Mouse (Mus musculus): ENCODE data around the gene Senp3.
"Not testable (repeated sequence)": the region's sequence is repeated elsewhere in the genome, so short reads cannot be mapped to it uniquely, and the experiment has no call there.

Senp3 gene

DNA sequence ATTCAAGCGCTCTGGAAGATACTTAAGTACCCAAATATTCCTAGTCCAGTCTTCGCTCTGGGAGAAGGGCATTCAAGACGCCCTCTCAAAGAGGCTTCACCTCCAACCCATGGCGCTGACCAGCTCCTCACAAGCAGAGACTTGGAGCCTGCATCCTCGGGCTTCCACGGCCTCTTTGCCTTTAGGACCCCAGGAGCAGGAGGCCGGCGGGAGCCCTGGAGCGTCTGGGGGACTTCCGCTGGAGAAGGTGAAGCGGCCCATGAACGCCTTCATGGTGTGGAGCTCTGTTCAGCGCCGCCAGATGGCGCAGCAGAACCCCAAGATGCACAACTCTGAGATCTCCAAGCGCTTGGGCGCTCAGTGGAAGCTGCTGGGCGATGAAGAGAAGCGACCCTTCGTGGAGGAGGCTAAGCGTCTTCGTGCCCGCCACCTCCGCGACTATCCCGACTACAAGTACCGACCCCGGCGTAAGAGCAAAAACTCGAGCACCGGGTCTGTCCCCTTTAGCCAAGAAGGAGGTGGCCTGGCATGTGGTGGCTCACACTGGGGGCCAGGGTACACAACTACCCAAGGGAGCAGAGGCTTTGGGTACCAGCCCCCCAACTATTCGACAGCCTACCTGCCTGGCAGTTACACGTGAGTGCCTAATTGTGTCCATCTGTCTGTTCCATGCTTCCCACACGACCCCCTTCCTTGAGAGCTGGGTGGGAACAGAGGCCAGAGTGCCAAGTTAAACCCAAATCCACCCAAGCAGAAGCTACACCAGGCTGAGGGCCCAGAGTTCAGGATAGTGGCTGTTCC lies 26.4 kb downstream of the Senp3 start, which contains the start of gene Sox15:
Sox15 (plus strand) TSS at position 51 of the 801 bp plus-strand sequence.
- DNase-seq (ENCODE audit: low read depth, low spot score), result no peak

DNA sequence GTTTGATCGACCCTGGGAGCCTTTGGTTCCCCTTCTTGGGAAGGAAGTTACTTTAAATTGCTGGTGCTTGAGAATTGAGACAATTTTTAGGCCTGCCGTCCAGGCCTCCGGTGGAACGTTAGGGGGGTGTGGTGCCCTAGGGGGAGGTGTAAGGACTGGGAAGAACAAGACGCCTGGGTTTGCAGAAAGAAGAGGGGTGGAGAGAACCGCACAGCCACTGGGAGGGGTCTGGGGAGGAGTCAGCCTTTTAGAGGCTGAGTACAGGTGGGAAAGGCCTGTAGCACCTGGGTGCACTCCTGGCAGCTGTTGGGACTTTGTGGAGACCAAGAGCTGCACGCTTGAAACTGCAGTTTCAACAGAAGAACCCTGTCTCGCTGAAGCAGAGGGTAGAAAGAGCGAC lies 27.1 kb downstream of the Senp3 start:
- DNase-seq (ENCODE audit: low read depth, low spot score), result no peak

DNA sequence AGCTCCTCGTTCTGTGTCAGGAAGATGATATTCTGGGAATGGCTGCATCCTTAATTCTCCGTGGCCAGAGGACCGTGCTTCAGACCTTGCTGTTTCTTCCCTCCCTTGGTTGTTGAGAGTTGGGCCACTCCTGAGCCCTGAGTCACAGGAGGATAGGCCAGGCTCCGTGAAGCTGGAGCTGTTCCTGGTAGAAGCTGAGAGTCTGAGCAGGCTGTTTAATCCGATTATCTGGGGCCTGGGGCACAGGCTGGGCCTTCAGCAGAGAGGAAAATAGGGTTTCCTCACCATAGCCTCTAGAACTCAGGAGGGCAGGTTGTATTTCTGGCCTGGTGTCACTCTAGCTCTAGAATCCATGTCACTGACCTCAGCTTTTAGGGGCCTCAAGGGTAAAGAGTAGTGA lies 28.5 kb downstream of the Senp3 start:
- DNase-seq (ENCODE audit: low read depth, low spot score), result no peak

DNA sequence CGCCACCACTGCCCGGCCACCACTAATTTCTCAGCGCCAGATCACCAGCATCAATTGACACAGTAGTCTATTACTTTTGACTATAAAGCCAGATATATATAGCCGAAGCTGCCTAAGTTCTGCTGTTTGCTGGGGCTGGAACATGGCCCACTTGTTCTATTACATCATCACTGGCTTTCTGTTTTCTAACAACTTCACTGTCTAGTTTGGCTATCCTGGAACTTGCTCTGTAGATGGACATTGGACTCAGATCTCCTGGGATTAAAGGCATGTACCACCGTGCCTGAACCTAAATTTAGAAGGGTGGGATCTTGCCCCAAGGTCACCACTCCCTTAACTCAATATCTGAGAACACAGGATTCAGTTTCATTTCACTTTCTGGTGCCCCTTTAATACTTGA lies 36.0 kb downstream of the Senp3 start:
- no peak for DNase-seq (ENCODE audit: low read depth, low spot score)

DNA sequence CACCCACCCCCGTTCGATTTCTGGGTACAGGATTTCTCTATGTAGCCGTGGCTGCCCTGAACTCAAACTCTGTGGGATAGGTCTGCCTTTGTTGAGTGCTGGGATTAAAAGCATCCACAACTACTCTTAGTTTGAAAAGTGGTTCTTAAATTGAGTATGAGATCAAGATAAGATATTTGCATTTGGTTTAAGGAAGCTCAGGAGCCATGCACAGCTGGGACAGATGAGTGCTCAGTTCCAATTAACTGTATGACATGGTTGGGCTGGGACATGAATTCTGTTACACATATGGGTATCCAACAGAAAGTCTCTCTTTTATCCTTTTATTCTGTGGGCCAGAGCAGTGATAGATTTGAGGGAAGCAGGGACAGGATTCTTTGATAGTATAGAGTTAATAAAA lies 46.4 kb downstream of the Senp3 start:
- DNase-seq (ENCODE audit: low read depth, low spot score), result no peak

DNA sequence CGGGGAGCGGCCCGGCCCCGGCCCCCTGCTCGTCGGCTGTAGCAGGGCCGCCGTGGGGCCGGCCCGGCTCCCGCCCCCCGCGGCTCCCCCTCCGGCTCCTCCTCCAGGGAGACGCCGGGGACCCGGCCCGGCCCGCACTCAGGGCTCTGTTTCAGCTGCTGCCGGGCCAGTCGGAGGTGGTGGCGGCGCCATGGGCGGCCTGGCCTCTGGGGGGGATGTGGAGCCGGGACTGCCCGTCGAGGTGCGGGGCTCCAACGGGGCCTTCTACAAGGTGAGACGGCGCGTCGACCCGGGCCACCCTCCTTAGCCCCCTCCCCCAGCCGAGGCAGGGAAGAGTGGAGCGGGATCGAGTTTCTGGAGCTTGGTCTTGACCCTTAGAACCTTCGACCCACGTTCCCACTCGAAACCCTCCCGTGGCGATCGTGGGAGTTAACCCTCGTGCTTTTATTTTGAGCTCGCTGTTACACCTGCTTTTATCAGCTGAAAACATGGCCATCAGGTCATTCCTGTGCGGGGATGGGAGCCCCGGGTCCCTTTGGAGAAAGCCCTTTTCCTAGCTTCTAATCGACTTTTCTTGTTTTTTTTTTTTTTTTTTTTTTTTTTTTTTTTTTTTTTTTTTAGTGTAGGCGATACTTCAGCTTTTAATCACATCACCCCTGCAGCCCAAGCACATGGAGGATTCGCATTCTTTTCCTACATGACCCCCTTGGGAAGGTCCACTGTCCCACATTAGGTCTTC lies 48.6 kb downstream of the Senp3 start:
- no peak for DNase-seq (ENCODE audit: low read depth, low spot score)

DNA sequence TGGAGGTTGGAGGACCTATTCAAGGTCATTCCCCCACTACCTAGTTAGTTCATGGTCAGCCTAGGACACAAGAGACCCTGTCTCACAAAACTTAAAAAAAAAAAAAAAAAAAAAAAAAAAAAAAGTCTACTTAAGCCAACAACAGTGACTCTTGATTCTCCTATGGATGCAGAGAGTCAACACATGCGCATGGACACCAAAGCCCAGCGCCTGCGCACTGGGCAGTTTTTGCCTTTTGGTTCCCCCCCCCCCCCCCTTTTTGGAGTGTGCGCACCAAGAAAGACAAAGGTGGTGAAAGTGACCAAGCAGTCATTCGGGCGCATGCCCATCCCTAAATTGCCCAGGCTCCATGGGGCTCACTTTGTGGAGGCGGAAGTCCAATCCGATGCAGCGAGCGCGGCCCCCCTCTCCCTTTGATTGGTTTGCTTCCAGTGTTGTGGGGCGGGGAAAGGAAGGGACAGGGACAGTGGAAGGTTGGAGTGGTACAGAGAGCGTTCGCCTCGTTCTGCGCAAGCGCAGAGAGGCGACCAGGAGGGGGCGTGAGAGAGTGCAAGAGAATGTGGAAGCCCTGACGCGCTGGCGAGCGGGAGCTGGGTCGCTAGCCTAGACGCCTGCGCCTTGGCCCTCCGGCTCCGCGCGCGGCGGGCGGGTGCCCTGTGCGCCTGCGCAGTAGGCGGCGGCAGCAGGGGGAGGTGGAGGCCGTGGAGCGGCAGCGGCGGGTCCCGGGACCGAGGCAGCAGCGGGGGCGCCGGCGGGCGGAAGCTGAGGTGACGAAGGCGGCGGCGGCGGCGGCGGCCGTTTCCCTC lies 49.4 kb downstream of the Senp3 start, which contains the start of gene Fxr2:
Fxr2 (plus strand) TSS at position 707 of the 806 bp plus-strand sequence.
- DNase-seq (ENCODE audit: low read depth, low spot score), result peak; percentile 100

DNA sequence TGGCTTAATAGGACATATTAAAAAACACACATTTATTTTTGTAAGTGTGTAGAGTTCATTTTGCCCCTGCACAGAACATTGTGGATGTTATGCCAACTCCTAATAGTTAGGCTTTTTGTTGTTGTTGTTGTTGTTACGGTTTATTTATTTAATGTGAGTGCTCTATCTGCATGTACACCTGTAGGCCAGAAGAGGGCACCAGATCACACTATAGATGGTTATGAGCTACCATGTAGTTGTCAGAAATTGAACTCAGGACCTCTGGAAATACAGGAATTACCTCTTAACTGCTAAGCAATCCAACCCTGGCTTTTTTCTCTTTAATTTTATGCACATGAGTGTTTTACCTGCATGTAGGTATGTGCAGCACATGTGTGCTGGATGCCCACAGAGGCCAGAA lies 52.1 kb downstream of the Senp3 start:
- no peak for DNase-seq (ENCODE audit: low read depth, low spot score)

DNA sequence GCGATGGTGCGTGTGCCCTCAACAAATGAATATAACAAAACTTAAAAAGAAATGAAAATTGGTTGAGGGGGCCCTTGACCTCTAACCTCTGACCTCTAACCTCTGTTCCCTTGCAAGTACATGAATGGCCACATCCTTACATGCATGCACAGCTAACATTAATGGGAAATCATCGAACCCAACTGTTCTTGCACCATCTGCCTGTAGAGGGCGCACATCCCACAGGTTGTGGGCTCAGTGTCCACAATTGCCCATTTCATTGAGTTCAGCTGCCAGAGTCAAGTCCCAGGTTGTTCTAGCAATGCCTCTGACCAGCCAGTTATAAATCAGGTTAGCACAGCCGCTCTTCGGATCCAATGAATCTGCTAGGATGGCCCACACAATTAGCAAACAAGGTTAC lies 53.6 kb downstream of the Senp3 start:
- DNase-seq (ENCODE audit: low read depth, low spot score), result no peak

DNA sequence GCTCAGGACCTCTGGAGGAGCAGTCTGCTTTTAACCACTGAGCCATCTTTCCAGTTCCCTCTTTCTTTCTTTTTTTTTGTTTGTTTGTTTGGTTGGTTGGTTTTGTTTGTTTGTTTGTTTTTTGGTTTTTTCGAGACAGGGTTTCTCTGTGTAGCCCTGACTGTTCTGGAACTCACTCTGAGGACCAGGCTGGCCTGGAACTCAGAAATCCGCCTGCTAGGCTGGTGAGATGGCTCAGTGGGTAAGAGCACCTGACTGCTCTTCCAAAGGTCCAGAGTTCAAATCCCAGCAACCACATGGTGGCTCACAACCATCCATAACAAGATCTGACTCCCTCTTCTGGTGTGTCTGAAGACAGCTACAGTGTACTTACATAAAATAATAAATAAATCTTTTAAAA lies 57.5 kb downstream of the Senp3 start:
- DNase-seq (ENCODE audit: low read depth, low spot score), result not testable (repeated sequence)

Data from brain, embryonic 18.5 days (tissue).